Mouse (Mus musculus) kidney, adult 10 weeks (tissue): Measurements from ENCODE around the gene Defb47. TPM values are rescaled to one million over a fixed set of nuclear protein-coding genes. Genes with fewer than 3 reads are reported as not detected.

ENCODE experiments used
- polyA plus RNA-seq: library from polyadenylated mRNA; stranded (reverse); fragments of 350-450 nt; fragmentation: Illumina TruSeq; extraction: RNeasy Lipid Tissue Mini Kit (QIAGEN cat#74804); gene quantifications from one replicate; pipeline ENCODE4 v1.2.3, GENCODE M21; 2014; ENCODE audit warnings: low read depth, low replicate concordance

The Defb47 gene
- not detected for polyA plus RNA-seq

DNA sequence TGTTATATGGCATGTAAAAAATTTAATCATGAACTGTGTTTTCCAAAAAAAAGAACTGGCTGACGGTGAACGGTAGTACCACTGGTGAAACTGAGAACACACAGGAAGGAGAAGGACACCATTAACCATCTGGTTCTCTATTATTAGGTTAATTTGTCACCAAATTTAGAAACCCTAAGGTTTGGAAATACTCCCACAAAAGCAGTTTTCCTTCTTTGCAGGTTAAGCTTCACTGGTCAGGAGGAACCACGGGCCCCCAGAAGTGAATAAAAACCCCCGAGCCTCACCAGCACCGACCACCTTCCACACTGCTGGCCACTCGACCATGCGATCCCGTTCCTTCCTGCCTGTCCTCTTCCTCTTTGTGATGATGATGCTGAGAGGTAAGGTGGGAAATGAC, at the start of gene Defb47:
Gene Defb47 (plus strand): TSS at position 301 of the 400 bp plus-strand sequence.

DNA sequence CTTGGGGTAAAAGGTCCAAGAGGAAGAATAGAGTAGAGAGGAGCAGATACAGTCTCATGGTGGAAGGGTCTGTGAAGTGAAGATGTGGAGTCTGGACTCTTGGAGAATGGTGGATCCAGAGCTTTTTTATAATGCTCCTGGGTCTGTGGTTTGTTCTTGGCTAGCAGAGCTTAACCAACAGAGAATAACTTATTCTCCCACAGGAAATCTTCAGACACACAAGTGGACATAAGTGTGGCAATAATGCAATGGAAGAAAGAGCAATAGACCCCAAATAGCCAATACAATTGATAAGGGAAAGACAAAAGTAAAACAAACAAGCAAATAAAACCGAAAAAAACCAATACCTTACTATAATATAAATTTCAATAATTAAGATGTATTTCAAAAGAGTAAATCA, 13.5 kb upstream of the Defb47 start, which contains the start of gene Defb48:
Gene Defb48 (minus strand): TSS at position 101 of the 400 bp plus-strand sequence.

DNA sequence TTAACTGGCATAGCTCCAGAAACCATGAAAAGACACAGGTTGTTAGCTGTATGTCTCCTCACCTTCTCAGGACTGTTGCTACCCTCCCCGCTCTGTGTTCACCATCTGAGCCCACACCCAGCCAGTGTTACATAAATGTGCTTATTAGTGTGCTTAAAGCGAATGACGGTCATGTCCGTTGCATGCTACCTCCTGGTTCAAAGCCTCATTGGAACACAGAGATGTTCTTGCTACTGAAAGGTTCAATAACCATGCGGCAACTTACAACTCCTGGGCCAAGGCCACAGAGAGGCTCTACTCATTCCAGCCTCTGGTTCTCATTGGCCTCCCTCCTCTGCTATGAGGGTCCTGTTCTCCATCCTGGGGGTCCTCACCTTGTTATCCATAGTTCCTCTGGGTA, 13.6 kb downstream of the Defb47 start, which contains the start of gene Defb43:
Gene Defb43 (plus strand): TSS at position 301 of the 400 bp plus-strand sequence.

DNA sequence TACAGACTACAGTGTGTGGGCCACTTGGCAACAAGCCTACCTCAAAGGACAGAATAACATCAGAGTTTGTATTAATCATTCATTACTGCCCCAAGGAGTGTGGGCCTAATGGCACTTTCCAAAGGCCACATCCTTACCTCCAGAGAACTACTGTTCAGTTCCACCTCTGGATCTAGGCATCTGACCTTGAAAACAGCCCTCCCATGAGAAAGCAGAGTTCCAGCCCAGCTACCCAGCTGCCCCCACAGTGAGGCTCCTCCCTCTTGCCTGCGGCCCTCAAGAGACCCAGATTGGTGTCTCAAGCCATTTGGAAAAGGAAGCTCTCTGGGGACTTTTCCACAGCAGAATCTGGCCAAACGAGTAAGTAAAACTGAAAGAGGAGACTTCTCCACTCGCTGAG, 48.8 kb downstream of the Defb47 start, which contains the start of gene Defb42:
Gene Defb42 (plus strand): TSS at position 301 of the 400 bp plus-strand sequence.

DNA sequence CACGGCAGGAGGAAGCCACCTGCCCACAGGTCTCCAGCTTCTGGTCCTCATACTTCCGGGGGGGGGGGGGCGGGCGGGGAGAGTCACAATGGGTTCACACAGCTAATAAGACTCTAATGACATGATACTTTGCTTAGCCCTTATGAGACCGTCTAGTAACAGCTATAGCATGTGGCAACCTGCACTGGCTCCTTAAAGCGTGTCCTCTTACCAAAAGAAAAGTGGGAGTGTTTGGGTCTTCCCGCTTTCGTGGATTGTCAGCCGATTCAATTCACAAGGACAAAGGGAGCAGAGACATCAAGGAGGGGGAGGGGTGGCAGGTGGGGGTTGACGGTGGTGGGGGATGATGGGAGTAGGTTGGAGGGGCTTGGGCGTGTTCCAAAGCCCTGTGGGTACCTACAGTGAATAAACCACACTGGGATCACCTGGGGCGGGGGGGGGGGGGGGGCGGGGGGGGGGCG, 52.1 kb downstream of the Defb47 start, which contains the start of gene Defb30:
Gene Defb30 (minus strand): TSS at position 51 of the 461 bp plus-strand sequence.

Other genes starting within 250 kb of the Defb47 start
- gene Ints6, start 236.9 kb upstream of the Defb47 start, polyA plus RNA-seq: 48.5 TPM
- gene Wdfy2, start 160.4 kb upstream of the Defb47 start, polyA plus RNA-seq: 11.7 TPM
- gene Defb48, start 13.6 kb upstream of the Defb47 start, polyA plus RNA-seq: not detected
- gene Defb43, start 13.7 kb downstream of the Defb47 start, polyA plus RNA-seq: not detected
- gene Defb42, start 48.9 kb downstream of the Defb47 start, polyA plus RNA-seq: 9.8 TPM
- gene Defb30, start 51.9 kb downstream of the Defb47 start, polyA plus RNA-seq: not detected